Mouse (Mus musculus) CD8-positive naive resting alpha-beta T cell, adult 2 months (primary cell): ENCODE measurements around the gene Klf16.
A peak's percentile ranks its signal among the peaks of the same experiment; 100 is the strongest.

Source experiments
- DNase-seq, 2 experiments: peaks; one replicate each; pipeline ENCODE4 v3.0.0; 2022; ENCODE audit warnings: low read depth in 2 of 2, low spot score in 2 of 2

Gene Klf16

GRCm38 (mm10) chr10:80547539-80547938, 29.6 kb downstream of the Klf16 start:
- no peak for DNase-seq

GRCm38 (mm10) chr10:80546945-80547344, 30.2 kb downstream of the Klf16 start:
- DNase-seq: no peak

- DNase-seq: no peak
These were observed 31.5 kb downstream of the Klf16 start for GRCm38 (mm10) chr10:80545590-80545989.

- DNase-seq: no peak
These were observed 33.2 kb downstream of the Klf16 start for GRCm38 (mm10) chr10:80543873-80544272.

GRCm38 (mm10) chr10:80539493-80539892, 37.6 kb downstream of the Klf16 start:
- DNase-seq: no peak

- DNase-seq: peak; percentile 56 to 74
These were observed 38.3 kb downstream of the Klf16 start, which contains the start of gene Atp8b3 for GRCm38 (mm10) chr10:80538710-80539394. Atp8b3 (minus strand) TSS chr10:80539124.

- no peak for DNase-seq
These were observed 38.9 kb downstream of the Klf16 start for GRCm38 (mm10) chr10:80538180-80538579.

GRCm38 (mm10) chr10:80535711-80536110, 41.4 kb downstream of the Klf16 start:
- no peak for DNase-seq

- peak in 1 of 2 experiments; percentile 14 for DNase-seq
These were observed 42.0 kb downstream of the Klf16 start for GRCm38 (mm10) chr10:80535071-80535470.

GRCm38 (mm10) chr10:80533704-80534103, 43.4 kb downstream of the Klf16 start:
- no peak for DNase-seq

- no peak for DNase-seq
These were observed 44.3 kb downstream of the Klf16 start for GRCm38 (mm10) chr10:80532783-80533182.

GRCm38 (mm10) chr10:80526172-80526571, 50.9 kb downstream of the Klf16 start:
- DNase-seq: no peak

GRCm38 (mm10) chr10:80523299-80523698, 53.8 kb downstream of the Klf16 start:
- DNase-seq: peak in 1 of 2 experiments; percentile 37

GRCm38 (mm10) chr10:80519287-80519686, 57.8 kb downstream of the Klf16 start:
- DNase-seq: no peak
